Mouse (Mus musculus): ENCODE measurements around the gene Serpinc1.
"Not testable (repeated sequence)": the region's sequence is repeated elsewhere in the genome, so short reads cannot be mapped to it uniquely, and the experiment has no call there.

The Serpinc1 gene

GRCm38 (mm10) chr1:160978071-160978735, at the start of gene Serpinc1:
Gene Serpinc1, plus strand, starts transcription at chr1:160978585.
- DNase-seq (ENCODE audit: low spot score): no peak

- DNase-seq (ENCODE audit: low spot score): no peak
Measured at GRCm38 (mm10) chr1:160931320-160931719, 47.1 kb upstream of the Serpinc1 start.

- peak; percentile 40 for DNase-seq (ENCODE audit: low spot score)
Measured at GRCm38 (mm10) chr1:160933896-160934482, 44.4 kb upstream of the Serpinc1 start.

- peak; percentile 18 for DNase-seq (ENCODE audit: low spot score)
Measured at GRCm38 (mm10) chr1:160935551-160935950, 42.8 kb upstream of the Serpinc1 start.

- DNase-seq (ENCODE audit: low spot score): no peak
Measured at GRCm38 (mm10) chr1:160963199-160963598, 15.2 kb upstream of the Serpinc1 start.

- peak; percentile 51 for DNase-seq (ENCODE audit: low spot score)
Measured at GRCm38 (mm10) chr1:160967268-160967667, 11.1 kb upstream of the Serpinc1 start.

- no peak for DNase-seq (ENCODE audit: low spot score)
Measured at GRCm38 (mm10) chr1:160968643-160969042, 9.7 kb upstream of the Serpinc1 start.

- DNase-seq (ENCODE audit: low spot score): no peak
Measured at GRCm38 (mm10) chr1:160980021-160980420, 1.6 kb downstream of the Serpinc1 start.

- no peak for DNase-seq (ENCODE audit: low spot score)
Measured at GRCm38 (mm10) chr1:160980537-160981234, 2.3 kb downstream of the Serpinc1 start.

- DNase-seq (ENCODE audit: low spot score): no peak
Measured at GRCm38 (mm10) chr1:160981337-160981736, 3.0 kb downstream of the Serpinc1 start.

GRCm38 (mm10) chr1:160982887-160983286, 4.5 kb downstream of the Serpinc1 start:
- no peak for DNase-seq (ENCODE audit: low spot score)

GRCm38 (mm10) chr1:160984731-160985130, 6.3 kb downstream of the Serpinc1 start:
- DNase-seq (ENCODE audit: low spot score): not testable (repeated sequence)

GRCm38 (mm10) chr1:160985477-160985876, 7.1 kb downstream of the Serpinc1 start:
- no peak for DNase-seq (ENCODE audit: low spot score)

- no peak for DNase-seq (ENCODE audit: low spot score)
Measured at GRCm38 (mm10) chr1:160986881-160987635, 8.7 kb downstream of the Serpinc1 start.

GRCm38 (mm10) chr1:160989395-160989794, 11.0 kb downstream of the Serpinc1 start:
- DNase-seq (ENCODE audit: low spot score): no peak

GRCm38 (mm10) chr1:160993851-160994250, 15.5 kb downstream of the Serpinc1 start:
- no peak for DNase-seq (ENCODE audit: low spot score)

GRCm38 (mm10) chr1:161004942-161005341, 26.6 kb downstream of the Serpinc1 start:
- DNase-seq (ENCODE audit: low spot score): no peak

- DNase-seq (ENCODE audit: low spot score): no peak
Measured at GRCm38 (mm10) chr1:161005526-161005925, 27.1 kb downstream of the Serpinc1 start.

- DNase-seq (ENCODE audit: low spot score): no peak
Measured at GRCm38 (mm10) chr1:161006471-161006870, 28.1 kb downstream of the Serpinc1 start.

- no peak for DNase-seq (ENCODE audit: low spot score)
Measured at GRCm38 (mm10) chr1:161008038-161008437, 29.7 kb downstream of the Serpinc1 start.

- no peak for DNase-seq (ENCODE audit: low spot score)
Measured at GRCm38 (mm10) chr1:161010436-161010835, 32.1 kb downstream of the Serpinc1 start.

GRCm38 (mm10) chr1:161016378-161016777, 38.0 kb downstream of the Serpinc1 start:
- no peak for DNase-seq (ENCODE audit: low spot score)
